Mouse (Mus musculus): ENCODE measurements at regions not wholly inside any gene's neighbourhood (a gene's known extent, or its start where the extent isn't known, plus 50 kb on each side); places are given as distances from the start of the nearest gene placed in this dataset.

GRCm38 (mm10) chr13:111977769-111978674, 169.2 kb upstream of the Map3k1 start:
- DNase-seq (ENCODE audit: low spot score in 2 of 2) = no peak

GRCm38 (mm10) chr13:111978675-111979020, 169.9 kb upstream of the Map3k1 start:
- no peak for DNase-seq (ENCODE audit: low spot score in 2 of 2)

GRCm38 (mm10) chr13:111979428-111980204, 170.8 kb upstream of the Map3k1 start:
- no peak for DNase-seq (ENCODE audit: low spot score in 2 of 2)

GRCm38 (mm10) chr13:111980205-111980595, 171.4 kb upstream of the Map3k1 start:
- DNase-seq (ENCODE audit: low spot score in 2 of 2) = no peak

GRCm38 (mm10) chr13:111981103-111981502, 172.3 kb upstream of the Map3k1 start:
- DNase-seq (ENCODE audit: low spot score in 2 of 2) = no peak

- DNase-seq (ENCODE audit: low spot score in 2 of 2) = no peak
Measured at GRCm38 (mm10) chr13:111982796-111983460, 174.1 kb upstream of the Map3k1 start.

- no peak for DNase-seq (ENCODE audit: low spot score in 2 of 2)
Measured at GRCm38 (mm10) chr13:111984081-111984574, 175.3 kb upstream of the Map3k1 start.

GRCm38 (mm10) chr13:111985406-111985805, 176.6 kb upstream of the Map3k1 start:
- DNase-seq (ENCODE audit: low spot score in 2 of 2) = no peak

- no peak for DNase-seq (ENCODE audit: low spot score in 2 of 2)
Measured at GRCm38 (mm10) chr13:111986681-111987080, 177.9 kb upstream of the Map3k1 start.

- DNase-seq (ENCODE audit: low spot score in 2 of 2) = no peak
Measured at GRCm38 (mm10) chr13:111987420-111987819, 178.6 kb upstream of the Map3k1 start.

GRCm38 (mm10) chr13:111990913-111991534, 182.2 kb upstream of the Map3k1 start:
- DNase-seq (ENCODE audit: low spot score in 2 of 2) = no peak

- no peak for DNase-seq (ENCODE audit: low spot score in 2 of 2)
Measured at GRCm38 (mm10) chr13:111992075-111992847, 183.5 kb upstream of the Map3k1 start.

GRCm38 (mm10) chr13:111994862-111995490, 186.2 kb upstream of the Map3k1 start:
- DNase-seq (ENCODE audit: low spot score in 2 of 2) = no peak

- DNase-seq (ENCODE audit: low spot score in 2 of 2) = no peak
Measured at GRCm38 (mm10) chr13:111995716-111996115, 186.9 kb upstream of the Map3k1 start.

GRCm38 (mm10) chr13:111996910-111997309, 188.1 kb upstream of the Map3k1 start:
- peak in 1 of 2 experiments; percentile 27 for DNase-seq (ENCODE audit: low spot score in 2 of 2)

- DNase-seq (ENCODE audit: low spot score in 2 of 2) = no peak
Measured at GRCm38 (mm10) chr13:111997980-111998945, 189.5 kb upstream of the Map3k1 start.

- no peak for DNase-seq (ENCODE audit: low spot score in 2 of 2)
Measured at GRCm38 (mm10) chr13:111999647-112000292, 191.0 kb upstream of the Map3k1 start.

GRCm38 (mm10) chr13:112000293-112000665, 191.5 kb upstream of the Map3k1 start:
- DNase-seq (ENCODE audit: low spot score in 2 of 2) = no peak

- no peak for DNase-seq (ENCODE audit: low spot score in 2 of 2)
Measured at GRCm38 (mm10) chr13:112000696-112001095, 191.9 kb upstream of the Map3k1 start.

All from right cerebral cortex, adult 2 months (tissue).